Mouse (Mus musculus) left cerebral cortex, adult 11 months (tissue): ENCODE measurements at regions not wholly inside any gene's neighbourhood (a gene's known extent, or its start where the extent isn't known, plus 50 kb on each side); places are given as distances from the start of the nearest gene placed in this dataset.
"Not testable (repeated sequence)": the region's sequence is repeated elsewhere in the genome, so short reads cannot be mapped to it uniquely, and the experiment has no call there.

ENCODE experiments used
- DNase-seq: peaks from one replicate; pipeline ENCODE4 v3.0.0; 2022; ENCODE audit warnings: low spot score

DNA sequence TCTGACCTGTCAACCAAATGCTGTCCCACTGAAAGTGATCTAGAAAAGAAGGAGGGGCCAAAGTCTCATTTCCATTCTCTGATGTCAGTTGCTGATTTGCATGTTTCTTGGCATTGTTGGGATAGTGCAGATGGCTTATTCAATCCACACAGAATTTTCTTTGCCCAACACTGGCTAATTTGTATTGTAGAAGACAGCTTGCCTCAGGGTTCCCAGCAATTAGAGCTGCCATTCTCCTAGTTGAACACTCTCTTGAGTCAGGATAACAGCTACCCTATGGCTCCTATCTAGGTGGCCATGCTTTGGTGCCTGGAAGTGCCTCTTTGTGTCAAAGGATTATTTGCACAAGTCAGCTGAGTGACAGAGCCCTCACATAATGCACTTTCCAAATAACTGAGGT is 569.0 kb downstream of the Lrriq3 start:
- no peak for DNase-seq

DNA sequence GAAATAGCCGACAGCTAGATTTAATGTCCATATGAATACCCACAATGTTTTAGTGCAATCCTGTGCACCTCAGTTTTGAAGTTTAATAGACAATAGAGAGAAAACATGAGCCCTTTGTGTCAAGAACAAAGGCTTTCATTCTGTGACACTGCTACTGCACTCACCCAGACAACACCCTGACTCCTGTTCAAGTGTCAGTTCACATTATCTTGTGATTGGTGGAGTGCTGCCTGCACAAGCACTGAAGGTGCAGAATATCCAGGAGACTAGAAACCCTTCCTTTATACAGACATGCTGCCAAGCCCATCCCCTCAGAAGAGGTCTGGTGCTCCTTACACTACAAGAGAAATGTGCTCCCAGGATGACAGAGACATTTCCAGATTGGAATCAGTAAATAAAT is 579.3 kb downstream of the Lrriq3 start:
- no peak for DNase-seq

DNA sequence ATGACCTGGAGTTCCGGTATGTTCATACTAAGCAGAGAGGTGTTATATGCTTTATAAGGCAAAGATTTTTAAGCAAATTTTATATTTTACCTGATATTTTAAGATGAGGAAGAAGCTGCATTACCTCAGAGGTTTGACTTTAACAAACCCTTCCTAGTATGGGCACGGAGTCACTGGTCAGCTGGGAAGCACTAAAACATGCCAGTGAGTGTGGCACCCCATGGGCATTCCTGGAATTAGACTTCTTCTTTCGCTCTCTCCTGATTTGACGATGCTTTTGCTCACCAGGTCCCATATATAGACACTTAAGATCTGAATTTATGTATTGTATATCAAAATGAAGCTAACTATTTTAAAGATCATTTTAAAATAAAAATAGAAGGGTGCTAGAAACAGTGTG is 587.0 kb downstream of the Lrriq3 start:
- DNase-seq: no peak

DNA sequence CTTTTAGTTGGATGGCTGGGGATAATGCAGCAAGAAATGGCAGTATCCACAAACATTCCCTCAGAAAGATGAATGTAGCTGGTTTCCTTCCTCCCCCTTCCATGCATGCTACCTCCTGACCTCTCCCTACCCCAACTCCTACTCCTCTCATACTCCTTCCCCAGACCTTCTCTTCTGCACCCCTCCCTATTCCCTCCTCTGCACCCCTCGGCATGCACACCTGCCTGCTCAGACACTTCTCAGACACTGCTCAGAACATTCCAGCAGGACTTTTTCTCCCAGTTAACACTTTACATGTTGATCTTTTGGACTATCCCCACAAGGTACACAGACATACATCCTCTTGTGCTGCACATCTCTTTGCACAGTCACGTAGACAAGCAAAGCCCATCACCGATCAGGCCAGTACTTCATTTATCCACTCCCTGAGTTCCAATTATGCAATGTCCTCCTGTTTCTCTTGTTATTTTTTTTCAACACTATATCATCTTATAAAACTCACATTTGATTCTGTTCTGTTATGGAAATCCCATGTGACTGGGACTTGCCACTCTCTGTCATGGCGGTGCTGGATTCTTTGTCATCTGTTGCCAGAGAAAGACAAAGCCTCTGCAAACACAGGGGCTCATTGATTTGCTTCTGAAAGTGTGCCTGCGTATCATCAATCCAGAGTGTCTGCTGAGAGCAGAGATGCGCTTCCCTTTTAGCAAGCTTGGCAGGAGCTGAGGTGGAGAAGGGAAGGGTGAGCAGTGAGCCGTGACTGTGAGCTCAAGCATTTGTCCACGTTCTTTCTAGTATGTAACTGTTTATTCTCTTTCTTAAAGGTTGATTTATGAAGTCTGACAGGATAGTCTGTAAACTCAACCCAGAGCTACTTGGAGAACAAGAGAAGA is 589.9 kb downstream of the Lrriq3 start:
- no peak for DNase-seq

DNA sequence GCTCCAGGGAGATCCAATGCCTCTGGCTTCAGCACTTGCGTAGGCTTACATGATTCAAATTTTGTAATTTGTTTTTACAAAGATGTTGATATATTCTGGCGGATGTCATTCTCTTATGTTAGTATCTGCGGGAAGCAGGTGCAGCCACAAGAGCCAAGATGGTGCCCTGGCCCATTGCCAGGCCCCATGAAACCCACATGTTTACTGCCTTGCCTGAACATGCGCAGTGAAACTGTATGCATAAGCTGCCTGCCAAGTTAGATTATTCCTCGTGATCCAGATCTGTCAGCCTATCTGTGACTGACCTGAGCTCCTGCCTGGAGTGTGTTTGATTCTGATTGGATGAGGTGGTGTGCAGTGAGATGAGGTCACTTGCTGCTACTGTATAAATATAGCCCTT is 595.1 kb downstream of the Lrriq3 start:
- no peak for DNase-seq

DNA sequence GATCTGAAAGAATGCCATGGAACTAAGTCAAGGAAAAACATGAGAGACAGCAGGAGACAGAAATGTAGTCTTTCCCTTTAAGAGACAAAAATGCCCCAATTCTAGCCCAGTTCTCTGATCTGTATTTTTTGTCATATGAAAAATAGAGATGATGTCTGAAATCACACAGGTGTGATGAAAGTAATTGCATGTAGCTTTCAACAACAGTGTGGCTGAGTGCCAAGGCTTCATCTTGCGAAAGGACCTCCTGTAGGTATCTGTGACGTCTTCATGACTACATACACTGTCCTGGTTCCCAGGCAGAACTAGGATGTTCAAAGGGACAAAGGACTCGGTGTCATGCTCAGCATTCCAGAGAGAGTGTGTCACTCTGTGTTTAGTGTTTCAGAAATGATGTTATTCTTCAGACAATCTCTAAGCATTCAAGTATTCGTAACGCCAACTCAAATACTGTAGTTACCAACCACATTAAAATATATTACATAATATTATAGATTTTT is 629.8 kb downstream of the Lrriq3 start:
- DNase-seq: no peak

DNA sequence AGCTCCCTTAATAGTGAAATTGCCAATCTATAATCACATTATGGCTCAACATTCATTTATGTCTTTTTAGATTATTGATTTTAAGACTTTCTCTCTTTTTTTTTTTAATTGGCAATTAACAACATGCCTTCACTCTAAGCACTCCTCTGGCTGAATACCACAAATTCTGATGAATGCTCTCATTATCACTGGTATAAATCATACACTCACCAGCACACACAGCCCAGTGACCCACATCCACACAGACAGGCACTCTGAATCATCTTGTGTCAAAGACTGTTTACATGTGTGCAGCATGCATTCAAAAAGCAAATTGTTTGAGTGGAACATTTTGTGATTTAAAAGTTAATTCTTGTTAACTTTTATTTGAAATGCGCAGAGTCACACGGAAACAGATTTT is 649.2 kb downstream of the Lrriq3 start:
- DNase-seq: no peak

DNA sequence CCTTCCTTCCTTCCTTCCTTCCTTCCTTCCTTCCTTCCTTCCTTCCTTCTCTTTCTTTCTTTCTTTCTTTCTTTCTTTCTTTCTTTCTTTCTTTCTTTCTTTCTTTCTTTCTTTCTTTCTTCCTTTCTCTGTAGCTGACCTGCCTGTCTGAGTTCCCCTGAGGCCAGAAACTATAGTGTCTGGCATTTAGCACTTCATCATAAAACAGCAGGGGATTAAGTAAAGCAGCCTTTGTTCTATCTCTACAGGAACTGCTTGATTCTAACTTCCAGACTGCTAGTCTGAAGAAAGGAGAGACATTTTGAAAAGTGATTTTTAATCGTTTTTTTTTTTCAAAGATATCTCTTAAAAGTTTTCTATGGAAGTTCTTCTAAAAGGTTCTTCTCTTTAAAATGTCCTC is 653.4 kb downstream of the Lrriq3 start:
- DNase-seq: not testable (repeated sequence)

DNA sequence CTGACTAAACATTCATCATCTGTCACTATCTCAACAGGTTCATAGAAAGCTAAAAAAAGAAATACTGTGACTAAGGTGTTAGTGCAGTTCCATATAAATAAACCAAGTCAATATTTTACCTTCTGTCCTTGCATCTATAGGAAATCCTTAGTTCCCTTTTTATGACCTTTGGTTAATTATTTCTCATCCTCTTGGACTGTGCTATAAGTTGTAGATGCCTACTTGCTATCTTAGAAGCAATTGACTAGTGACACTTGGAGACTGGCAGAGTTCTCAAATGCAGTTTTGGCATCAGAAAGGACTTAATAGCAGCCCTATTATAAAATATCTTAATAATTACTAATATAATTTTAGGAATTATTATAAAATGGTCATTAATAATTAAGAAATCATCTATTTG is 654.3 kb downstream of the Lrriq3 start:
- DNase-seq: no peak

DNA sequence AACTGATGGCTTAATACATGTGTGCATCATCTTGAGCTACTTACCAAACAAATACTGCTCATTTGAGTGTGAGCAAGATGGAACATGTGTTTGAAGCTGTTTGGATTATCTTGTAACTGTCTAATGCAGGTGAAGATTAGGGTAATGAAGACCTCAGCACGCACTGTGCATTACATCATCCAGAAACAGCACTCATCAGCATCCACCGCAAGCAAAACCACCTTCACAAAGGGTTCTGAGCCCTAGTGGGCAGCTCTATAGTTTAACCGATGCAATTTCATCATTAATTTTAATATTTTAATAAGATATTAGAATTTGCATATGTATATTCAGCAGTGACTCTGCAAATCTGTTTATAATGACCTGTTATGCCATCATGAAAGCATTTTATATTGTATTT is 664.1 kb downstream of the Lrriq3 start:
- DNase-seq: no peak

DNA sequence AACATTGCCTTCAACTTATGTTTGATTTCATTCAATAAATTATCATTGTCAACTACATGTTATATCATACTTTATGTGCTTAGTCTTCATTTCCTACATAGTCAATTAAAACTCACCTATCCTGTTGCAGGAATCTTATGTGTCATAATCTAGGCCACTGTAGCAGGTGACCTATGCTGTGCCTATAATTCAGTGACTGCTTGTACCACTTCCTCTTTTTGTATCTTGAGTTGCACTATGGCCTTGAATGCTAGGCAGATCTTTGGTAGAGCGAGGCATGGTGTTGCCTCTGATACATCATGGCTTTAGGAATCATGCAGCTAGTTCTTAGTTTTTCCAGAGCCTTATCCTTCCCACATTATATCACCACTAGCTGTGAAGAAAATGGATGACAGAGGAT is 682.8 kb downstream of the Lrriq3 start:
- no peak for DNase-seq

DNA sequence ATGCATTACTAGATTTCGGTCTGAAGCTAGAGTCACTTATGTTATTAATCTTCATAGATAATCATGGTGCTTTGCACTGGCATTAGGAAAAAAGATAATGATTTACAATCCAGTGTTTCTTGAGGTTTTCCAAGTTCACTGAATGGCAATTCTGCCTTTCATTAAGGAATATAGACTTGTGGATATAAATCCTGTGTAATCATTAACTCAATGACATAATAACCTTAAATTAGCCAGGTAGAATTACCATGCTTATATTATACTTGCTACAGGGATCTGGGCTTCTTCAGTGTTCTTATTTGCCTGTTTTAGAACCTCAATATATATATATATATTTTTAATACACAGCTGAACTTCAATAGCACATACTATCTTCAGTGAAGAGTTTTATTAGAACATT is 683.8 kb downstream of the Lrriq3 start:
- DNase-seq: no peak

DNA sequence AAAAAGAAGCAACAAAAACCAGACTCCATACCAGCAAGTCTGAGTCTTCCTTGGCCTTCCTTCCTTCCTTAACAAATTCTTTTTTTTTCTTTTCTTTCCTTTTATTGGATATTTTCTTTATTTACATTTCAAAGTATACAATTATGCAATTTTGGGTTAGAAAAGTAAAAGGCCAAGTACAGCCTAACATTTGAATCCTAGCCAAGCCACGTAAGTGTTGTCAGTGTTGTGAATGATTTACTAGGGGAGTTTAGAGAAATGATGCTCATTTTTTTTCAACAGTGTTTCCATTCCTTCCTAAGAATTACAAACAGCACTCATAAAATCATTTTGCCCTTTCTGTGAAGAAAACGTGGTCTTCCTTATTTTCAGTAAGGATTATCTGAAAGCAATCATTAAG is 722.5 kb downstream of the Lrriq3 start:
- DNase-seq: no peak

DNA sequence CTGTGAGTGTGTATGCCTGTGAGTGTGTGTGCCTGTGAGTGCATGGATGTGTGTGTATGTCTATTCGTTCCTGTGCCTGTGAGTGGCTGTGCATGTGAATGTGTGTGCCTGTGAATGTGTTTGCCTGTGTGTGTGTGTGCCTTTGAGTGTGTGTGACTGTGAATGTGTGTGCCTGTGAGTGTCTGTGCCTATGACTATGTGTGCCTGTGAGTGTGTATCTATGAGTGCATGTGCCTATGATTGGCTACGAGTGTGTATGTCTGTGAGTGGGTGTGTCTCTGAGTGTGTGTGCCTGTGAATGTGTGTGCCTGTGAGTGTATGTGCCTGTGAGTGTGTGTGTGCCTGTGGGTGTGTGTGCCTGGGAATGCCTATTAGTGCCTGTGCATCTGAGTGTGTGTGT is 731.6 kb downstream of the Lrriq3 start:
- no peak for DNase-seq

DNA sequence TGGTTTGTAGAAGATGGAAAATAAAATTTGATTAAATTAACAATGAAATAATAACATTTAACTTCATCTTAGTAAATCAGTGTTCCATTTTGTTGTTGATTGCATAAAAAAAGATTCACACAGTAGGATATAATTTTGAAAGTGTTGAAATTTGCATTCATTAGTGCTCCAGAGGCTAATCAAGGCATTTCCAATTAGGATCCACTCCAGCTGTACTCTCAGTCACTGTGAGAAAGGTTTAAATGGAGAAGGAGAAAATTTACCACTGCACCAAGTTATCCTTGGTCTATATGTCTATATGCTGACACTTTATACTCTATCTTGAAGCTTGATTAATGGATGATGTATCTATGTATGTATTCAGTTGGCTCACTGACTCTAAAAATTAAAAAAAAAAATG is 695.3 kb upstream of the Negr1 start:
- DNase-seq: no peak

DNA sequence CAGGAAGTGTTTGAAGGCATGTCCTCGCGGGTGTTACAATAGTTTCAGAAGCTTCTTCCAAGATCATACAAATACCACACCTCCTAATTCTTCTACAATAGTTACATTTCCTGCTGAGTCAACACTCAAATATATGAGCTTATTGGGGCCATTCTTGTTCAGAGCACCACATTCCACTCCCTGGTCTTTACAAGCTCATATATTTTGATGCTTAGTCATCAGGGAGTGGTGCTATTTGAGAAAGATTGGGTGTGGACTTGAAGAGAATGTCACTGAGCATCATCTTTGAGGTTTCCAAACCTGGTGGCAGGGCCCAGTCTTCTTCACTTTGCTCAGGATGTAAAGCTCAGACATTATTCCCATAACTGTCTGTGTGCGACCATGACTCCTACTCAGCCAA is 685.9 kb upstream of the Negr1 start:
- no peak for DNase-seq

DNA sequence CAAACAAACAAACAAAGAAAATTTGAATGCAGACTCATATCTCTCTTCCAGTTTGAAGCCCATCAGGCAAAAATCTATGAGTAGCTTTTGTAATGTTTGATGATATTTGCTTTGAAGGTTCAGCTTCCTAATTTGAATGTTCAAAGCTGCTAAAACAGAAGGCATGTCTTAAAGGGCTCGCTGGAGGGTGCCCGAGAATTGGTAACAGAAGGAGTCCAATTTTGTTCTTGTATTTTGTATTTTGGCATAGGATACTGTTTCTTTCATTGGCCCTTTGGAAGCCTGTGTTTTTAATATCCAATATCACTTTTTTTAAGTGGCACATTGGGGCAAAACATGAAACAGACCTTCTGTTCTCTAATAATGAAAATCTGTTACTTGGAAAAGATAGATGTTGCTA is 683.2 kb upstream of the Negr1 start:
- no peak for DNase-seq

DNA sequence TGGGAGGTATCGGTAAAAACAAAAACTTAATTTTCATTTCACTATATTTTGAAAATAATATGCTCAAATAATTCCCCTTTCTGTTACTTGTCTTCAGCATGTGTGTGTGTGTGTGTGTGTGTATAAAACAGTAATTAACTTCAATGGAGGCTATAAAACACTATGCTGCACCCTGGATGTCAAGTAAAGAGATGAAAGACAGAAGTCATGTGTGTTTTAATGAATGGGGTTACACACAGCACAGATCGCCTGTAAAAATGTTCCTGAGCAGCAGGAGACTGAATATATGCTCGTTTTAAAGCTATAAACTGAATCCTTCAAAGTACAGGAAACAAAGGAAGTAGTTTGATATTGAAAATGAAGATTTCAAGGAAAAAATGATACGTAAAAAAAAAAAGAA is 680.9 kb upstream of the Negr1 start:
- DNase-seq: no peak

DNA sequence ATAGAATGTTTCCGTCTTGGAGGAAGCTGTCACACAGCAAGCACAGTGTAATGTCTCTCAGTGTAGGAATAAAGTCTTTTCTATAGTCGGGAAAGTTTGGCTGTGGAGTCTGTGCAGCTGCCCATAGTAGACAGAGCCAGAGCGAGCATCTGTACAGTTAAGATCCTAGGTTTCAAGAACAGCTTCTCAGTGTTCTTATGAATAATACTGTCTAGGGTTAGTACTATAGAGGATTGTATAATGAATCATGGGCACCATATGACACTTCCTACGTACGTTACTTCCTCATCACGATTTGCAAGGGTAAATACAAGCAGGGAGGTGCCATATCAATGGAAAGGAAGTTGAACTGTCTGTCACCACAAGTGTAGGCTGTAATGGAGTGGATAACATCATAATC is 645.6 kb upstream of the Negr1 start:
- peak; percentile 16 for DNase-seq

DNA sequence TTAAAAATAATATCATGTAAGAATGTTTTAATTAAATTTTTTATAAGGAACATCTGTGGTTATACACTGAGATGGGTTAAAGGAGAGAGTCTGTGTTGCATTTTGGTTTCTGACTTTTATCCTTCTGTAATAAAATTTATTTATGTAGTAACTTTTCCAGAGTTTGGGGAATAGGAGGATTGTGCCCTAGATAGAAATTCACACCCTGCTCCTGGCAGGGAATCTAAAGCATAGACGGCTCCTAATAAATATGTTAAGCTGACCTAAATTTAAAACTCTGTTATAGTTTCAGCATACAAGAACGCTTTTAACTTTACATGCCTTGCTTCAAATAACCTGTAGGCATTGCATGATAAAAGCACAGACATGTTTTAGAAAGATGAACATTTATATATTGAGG is 618.7 kb upstream of the Negr1 start:
- no peak for DNase-seq

DNA sequence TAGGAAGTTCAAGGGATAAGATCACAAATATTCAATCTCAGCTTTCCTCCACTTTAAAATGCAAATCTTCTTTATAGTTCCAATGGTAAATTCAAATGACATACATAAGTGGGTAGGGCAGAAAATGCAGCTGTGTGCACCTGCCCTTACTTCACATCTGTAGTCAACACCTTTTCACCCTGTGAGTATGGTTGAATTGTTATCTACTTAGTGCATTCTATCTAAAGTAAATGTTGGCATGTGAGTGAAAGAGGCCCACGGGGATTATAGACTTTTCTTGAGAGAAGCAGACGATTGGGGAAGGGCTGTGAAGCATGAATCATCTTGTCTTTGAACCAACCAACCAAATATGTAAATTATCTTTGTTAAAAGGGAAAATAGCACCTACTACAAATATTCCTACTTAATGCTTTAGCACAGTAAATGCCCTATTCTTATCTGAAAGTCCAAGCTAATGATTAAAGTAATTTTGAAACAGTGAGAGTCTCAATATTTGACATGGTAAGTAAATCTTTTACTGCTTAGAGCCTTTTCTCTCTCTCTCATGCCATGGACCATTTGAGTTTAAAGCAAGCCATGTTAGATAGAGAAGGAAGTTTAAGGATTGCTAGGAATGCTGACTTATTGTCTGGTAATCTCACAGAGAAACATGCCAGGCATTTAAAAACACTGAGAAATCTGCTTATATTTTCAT is 617.4 kb upstream of the Negr1 start:
- no peak for DNase-seq

DNA sequence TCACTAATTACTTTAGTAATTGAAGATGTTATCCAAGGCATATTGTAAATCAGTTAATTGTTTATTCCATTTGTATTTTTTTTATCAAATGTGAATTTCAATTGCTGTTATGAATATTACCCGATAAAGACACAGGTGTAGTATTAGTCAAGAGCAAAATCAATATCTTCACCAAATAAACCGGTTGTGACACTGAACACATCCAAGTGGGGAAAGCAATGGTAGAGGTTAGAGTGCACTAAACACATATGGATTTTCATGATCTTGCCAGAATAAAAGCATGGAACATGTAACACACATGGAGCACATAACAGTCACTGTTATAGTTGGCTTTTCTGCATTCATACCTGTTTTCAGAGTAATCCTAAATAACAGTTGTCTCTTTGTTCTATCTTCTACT is 616.4 kb upstream of the Negr1 start:
- DNase-seq: no peak

DNA sequence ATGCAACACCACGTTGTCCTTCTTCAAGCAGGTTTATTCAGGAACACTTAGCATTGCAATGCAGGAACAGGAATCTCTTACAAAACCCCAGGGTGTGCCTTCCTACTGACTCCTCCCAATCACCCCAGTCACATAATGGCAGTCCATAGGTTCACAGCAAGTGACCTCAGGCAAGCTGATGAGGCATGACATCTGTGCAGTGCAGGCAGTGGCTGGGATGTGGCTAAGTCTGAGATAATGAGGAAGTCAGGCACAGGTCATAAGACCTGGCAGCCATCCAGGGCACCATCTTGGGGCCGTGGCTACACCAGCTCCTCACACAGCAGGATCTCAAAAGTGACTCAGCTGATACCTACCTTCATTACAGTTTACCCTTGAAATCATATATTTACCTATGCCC is 599.1 kb upstream of the Negr1 start:
- not testable (repeated sequence) for DNase-seq

DNA sequence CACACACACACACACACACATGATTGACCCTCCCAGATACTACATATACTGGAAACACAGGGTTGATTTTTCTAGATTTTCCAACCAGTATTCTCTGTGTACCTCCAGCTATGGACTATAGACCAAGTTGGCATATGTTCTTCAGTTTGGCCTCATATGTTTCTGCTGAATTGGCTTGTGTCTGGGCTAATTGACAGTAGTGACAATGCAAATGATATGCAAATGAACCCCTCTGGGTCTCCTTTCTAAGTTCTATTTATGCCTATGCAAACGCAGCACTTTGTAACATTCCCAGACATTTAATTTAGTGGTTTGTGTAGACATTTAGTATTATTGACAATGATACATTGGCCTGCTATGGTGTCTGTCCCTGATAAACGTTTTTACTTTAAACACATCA is 582.0 kb upstream of the Negr1 start:
- DNase-seq: no peak
